Mouse (Mus musculus): ENCODE results near the gene Dixdc1.

Dixdc1 gene

DNA sequence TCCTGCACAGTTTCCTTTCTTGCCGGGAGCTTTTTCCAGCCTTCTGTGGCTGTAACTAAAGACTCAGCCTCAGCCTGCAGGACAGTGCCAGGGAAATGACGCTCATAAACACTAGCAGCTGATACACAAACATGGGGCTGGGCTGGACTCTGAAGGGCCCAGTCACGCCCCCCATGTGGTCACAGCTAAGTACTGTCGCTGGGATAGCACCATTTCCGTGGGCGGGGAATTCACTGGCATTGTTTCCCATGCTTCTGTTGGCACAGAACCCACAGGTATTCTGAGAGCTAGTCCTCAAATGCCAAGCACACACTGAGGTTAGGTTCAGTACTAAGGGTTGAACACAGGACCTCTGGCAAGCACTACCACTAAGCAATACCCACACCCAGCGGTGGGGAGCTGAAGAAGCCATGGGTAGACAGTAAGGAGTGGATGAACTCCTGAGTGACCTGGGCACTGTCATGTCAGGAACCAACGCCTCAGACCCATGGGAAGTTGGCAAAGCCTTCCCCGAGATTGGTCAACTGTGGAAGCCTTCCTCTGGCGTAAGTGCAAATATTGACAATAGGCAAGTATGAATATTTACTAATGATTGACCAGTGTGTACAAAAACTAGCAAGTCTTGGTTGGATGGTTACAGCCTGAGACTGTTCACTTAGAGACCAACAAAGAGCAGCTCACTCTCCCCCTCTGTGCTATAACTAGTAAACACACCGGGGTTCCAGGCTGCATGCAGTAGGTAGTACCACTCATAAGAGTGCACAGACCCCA is 38.2 kb downstream of the Dixdc1 start:
- no peak for DNase-seq (ENCODE audit: low spot score in 2 of 2)

DNA sequence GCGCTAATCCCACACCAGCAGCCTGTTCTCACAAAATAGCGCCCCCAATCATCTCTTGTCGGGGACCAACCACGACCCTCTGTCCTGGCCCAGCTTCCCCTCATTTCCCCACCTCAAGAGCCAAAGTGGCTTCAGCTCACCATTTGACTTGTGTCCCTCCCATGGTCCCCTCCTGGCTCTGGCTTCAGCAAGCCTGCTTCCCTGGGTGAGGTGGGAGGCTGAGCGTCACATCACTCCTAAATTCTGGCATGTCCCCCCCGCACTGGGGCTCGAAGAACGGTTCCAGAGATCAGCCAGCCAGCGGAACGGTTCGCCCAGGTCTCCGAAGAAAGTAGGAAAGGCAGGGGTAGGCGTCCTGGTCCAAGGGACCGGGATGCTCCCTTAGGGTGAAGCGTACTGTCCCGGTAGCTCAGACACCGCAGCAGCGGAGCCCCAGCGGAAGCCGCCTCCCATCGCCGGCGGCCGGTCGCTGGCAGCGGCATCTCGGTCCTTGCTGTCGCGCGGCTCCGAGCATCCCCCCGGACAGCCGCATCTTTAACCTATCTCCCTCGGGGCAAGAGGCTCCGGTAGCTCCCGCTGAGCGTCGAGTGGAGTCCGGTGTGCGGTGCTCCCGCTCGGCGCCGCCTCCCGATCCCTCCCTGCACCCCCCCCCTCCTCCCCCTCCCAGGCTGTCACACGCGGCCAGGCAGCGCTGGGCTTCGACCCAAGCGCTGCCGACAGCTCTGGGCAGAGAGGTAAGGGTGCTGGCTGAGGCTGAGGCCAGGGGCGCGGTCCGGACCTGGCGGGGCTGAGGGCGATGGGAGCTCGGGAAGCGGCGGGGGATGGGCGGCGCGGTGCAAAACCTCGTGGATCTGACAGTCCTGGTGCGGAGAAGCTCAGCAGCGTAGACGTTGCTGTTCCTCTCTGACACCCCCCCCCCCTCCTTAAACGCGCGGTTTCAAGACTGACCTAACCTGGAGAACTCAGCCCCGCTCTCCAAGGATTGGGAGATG is 40.6 kb downstream of the Dixdc1 start:
- peak in 1 of 2 experiments; percentile 31 for DNase-seq (ENCODE audit: low spot score in 2 of 2)

DNA sequence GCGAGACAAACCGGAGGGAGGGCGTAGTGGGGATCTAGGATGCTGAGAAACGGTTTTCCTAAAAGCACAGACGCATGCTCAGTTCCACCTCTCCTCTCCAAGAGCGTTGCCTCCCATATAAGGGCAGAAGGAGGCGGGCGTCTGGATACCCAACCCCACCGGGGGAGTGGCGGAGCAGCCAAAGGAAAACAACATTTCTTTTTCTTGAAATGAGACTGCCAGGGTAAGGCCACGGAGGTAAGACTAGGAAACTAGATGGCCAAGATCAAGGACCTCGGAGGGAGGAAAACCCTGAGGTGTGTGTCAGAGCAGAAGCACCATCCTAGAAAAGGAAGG is 41.6 kb downstream of the Dixdc1 start:
- DNase-seq (ENCODE audit: low spot score in 2 of 2) = peak; percentile 11 to 32

DNA sequence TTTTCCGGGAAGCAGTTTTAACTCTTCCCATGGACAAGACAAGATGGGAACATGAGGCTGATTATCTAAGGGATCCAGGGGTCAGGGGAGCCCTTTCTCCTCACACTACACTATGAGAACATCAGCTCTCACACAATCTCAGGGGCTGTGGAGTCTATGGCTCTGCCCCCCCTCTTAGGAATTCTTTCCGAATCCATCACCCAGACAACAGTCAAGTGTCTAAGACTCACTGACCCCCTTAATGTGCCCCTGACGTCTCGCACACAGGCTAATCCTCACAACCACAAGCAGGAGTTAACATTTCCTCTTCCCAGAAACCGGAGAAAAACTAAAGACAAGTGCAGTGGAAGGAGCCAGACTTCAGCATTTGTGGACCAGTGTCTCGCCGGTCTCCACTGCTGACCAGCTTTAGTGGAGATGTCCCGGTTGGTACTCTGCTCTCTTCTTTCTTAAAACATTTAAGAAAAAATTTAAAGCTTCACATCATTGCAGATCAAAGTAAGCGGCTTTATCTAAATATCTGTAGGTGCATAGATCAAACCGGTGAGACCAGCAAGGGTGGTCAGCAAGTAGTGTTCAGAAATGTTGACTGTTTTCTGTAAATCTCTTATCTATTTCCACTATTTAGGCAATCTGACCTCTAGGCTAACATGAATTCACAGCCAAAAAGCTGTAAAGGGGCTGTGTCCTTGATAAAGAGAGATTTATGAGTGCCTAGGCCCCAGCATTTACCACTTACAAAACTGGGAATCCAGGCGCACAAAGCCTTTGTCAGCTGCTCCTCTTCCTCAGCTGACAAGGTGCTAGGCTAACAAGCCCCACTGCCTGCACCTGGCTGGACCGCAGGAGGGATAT is 42.2 kb downstream of the Dixdc1 start:
- DNase-seq (ENCODE audit: low spot score in 2 of 2) = no peak

DNA sequence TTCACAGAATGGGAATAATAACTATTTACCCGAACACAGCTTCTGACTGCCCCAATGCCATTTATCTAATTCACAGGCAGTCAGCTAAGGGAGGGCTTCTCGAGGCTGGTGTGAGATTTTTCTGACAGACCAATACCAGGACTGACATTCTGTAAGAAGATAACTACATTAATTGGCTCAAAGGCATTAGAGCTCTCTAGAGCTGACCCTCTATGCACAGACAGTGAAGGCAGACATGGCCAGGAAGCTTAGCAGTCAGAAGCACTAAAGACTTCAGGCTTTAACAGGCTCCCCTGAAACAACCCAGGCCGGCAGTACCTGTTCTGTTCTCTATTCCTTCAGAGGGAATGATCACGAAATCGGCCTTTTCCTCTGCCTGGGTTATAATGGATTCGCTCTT is 44.2 kb downstream of the Dixdc1 start:
- no peak for DNase-seq (ENCODE audit: low spot score in 2 of 2)

DNA sequence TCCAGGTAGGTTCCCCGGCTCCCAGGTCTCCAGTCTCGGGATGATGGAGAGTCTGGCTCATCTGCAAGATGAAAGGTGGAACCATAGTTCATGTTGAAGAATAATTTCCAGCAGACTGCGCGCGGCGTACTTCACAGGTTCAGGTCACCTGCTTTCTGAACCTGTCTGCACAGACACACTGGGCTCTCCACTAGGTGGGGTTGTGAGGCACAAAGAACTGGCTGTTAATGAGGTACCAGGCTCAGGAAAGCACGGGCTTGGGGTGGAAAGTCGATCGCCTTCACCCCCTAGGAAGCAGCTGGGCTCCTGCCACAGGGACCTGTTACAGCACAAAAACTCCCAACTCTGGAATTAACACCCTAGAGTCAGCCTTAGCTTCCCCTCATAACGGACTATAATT is 45.7 kb downstream of the Dixdc1 start:
- peak; percentile 36 to 63 for DNase-seq (ENCODE audit: low spot score in 2 of 2)

DNA sequence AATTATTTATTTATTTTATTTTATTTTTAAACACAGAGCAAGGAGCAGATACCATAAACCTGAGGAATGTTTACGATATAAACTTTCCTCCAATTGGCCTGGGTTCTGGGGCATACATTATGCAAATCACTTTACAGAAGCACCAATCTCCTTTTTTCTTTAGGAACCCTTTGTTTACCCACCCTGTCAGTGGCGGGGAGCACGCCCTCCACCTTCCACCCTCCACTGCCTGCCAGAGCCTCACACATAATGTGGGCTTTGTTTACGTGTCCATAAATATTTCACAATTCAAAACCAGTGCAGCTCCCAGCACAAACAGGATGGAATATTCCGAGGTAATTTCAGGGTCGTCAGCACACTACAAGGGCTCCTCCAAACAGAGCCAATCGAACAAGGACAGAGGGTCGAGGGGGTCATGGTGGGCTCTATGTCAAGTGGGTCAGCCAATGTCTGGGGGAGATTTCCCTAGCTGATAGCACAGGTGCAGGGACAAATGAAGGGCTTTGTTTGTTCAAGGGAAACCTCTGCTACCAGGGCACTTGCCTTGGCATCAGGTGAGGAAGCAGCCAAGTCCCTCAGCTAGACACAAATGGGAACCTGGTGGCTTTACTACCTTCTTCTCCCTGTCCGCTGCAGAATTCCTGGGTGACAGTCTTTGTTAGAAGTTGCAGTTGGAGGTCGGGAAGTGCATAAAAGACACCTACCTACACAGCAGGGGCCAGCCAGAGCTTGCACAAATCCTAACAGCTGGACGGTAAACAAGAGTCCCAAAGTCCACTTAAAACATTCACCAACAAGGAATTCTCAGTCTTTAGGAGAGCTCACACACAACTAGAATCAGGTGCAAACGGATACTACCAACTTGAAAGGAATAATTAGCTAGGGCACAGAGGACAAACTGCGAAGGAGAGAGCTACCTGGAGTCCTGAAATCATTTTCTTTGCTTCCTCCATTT is 46.4 kb downstream of the Dixdc1 start:
- DNase-seq (ENCODE audit: low spot score in 2 of 2) = no peak

DNA sequence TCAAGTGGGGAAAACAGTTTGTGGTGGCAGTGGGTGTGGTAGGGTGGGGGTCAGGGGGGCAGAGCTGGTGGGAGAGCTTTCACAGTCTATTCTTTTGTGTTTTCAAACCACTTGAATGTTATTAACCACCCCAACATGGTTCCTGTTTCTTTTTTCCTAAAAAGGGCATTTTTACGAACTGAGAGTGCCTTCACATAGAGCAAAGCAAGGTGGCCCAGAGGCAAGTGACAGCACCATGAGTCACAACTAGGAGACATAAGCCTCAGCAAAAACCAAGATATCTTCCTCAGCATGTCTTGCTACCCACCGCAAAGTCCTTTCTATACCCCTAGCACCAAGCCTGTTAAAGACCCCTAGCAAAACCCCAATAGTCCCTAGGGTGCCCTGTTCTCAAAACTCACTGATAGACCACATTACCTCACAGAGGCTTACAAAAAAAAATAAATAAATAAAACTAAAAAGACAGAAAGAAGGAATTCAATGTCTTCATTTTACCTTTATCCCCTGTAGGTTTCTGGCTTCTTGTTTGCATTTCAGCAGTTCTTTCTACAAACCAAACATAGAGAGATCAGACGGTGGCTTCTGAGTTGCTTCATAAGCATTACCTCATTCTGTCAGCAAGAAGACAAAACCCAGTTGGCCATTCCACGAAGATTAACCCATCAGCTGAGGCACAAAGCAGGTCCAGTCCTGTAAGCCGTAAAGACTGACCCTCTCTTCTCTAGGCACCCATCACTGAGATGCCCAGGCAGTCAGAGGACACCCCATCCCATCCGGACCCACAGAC is 52.3 kb downstream of the Dixdc1 start:
- DNase-seq (ENCODE audit: low spot score in 2 of 2) = no peak

DNA sequence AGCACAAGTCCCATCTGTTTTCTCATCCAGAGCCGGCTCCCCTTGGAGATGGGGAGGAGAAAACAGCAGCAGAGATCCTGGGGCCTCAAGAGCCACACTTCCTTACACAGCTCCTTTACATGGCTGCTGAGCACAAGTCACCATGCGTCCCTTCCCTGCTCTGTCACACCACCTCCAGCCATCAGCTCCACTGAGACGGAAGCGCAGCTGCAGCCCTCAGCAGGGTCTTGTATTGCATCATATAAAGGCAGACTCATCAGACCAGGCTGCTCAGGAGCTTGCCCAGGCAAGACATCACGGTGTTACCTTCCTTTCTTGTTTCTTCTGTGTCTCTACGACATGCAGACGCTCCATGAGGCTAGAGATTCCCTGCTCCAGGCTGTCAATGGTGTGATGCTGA is 57.6 kb downstream of the Dixdc1 start:
- DNase-seq (ENCODE audit: low spot score in 2 of 2) = no peak

DNA sequence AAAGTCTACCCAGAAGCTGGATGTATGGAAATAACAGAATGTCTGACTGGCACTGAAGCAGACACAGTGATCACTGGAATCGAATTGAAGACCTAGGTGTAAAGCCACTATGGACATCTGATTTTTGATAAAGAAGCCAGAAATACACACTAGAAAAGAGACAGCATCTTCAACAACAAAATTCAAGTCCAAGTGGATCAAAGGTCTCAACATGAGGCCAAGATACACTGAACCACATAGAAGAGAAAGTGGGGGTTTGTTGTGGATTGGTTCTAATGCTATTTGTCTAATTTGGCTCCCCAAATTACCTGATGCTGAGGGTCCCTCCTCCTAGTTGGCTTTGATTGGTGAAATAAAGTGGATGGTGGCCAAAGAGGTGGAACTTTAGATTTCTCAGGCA is 59.9 kb downstream of the Dixdc1 start:
- no peak for DNase-seq (ENCODE audit: low spot score in 2 of 2)

DNA sequence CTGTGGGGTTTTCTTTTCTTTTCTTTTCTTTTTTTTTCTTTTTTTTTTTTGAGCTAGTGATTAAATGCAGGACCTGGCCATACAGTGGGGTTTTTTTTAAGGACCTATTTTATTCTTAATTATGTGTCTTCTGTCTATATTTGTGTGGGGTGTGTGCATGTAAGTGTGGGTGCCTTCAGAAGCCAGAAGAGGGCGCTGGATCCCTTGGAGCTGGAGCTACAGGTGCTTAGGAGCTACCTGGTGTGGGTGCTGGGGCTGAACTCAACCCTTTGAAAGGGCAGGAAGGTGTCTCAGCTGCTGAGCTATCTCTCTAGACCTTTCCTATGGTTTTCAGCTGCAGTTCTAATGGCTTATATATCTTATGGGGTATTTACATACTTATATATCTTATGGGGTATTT is 64.5 kb downstream of the Dixdc1 start:
- no peak for DNase-seq (ENCODE audit: low spot score in 2 of 2)

DNA sequence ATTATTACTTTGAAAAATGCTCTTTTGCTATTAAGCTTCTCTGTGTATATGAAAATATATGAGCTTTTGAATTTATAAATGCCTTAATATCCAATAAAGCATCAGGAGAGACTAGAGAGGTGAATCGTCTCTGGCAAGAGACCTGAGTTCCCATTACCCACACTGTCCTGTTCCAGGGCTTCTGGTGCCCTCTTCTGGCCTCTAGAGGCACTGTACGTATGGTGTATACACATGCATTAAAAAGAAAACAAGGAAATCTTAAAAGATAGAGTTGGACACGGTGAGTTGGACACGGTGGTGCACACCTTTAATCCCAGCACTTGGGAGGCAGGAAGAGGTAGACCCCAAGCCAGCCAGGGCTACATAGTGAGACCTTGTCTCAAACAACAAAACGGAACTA is 68.6 kb downstream of the Dixdc1 start:
- DNase-seq (ENCODE audit: low spot score in 2 of 2) = peak; percentile 33 to 69

DNA sequence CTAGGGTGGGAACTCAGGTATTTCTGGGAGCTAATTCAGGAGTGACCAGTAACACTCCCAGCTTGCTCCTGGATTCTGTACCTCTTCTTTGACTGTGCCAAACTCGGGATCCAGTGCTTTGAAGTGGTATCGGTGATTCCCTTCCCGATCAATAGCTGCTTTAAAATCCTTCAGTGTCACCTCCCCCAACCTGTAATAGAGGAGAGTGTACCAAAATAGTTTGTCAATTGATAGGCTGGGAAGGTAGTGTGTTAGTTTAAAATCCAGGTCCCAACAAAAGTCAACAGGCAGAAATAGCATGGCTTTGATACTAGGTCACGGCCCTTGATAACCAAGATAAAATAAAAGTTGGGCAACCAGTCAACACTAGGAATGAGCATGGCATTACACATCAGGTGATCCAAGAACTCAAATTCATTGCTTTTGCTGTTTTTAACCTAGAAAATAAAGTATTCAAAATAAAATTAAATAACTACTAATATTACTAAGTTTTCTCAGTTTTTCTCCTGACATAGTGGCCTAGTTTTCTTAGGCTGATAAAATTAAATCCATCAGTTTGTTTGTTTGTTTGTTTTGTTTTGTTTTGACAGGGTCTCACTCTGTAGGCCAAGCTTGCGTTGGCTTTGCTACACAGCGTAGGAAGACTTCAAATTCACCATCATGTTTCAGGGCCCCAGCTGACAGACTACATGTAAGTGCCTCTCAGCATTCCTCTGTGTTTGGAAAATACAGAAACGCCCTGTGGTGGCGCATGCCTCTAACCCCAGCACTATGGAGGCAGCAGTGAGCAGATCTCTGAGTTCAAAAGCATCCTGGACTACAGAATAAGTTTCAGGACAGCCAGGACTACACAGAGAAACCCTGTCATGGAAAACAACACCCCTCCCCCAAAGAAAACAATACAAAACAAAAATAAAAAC is 71.5 kb downstream of the Dixdc1 start:
- DNase-seq (ENCODE audit: low spot score in 2 of 2) = no peak

DNA sequence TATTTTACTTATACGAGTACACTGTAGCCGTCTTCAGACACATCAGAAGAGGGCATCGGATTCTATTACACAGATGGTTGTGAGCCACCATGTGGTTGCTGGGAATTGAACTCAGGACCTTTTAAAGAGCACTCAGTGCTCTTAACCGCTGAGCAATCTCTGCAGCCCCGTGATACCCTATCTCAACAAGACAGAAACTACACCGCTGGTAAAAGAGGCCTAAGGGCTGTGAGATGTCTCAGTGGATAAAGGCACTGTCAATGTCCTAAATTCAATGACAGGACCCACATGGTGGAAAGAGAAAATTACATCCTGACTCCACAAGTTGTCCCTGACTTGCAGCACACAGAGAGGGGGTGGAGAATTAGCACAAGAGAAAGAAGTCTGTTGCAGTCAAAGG is 72.9 kb downstream of the Dixdc1 start:
- no peak for DNase-seq (ENCODE audit: low spot score in 2 of 2)

DNA sequence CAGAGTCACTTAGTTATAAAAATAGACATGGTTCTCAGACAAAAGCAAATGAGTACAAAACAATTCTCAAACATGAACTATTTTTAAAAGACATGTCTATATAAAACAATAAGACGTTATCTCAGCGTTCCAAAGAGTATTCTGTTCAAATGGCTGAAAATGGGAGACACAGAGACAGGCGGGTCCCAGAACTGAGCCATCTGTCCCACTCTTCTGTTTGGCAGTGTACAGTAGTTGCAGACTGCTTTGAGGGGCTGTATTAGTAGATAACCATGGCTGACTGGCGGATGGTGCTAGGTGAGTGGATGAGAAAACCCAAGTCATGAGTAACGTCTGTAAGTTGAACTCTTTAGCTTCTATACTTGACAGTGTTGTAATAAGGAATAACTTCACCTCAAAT is 74.5 kb downstream of the Dixdc1 start:
- DNase-seq (ENCODE audit: low spot score in 2 of 2) = no peak

DNA sequence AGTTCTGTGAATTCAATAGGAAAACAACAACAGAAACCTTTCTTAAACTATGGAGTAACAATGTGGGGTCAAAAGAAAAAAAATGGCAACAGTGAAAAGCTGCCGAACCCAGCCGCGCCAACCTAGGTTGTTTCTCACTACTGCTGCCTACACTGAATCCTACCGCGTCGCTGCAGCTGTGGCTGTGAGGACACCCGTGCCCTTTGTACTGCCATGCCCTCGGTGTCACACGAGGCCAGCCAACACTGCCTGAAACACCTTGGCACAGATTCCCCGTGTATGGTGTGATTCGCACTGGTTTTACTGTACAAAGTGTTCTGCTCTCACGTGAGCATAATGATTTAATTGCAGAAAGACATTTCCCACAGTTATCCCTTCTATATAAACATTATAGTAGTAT is 78.9 kb downstream of the Dixdc1 start:
- peak; percentile 16 to 38 for DNase-seq (ENCODE audit: low spot score in 2 of 2)

DNA sequence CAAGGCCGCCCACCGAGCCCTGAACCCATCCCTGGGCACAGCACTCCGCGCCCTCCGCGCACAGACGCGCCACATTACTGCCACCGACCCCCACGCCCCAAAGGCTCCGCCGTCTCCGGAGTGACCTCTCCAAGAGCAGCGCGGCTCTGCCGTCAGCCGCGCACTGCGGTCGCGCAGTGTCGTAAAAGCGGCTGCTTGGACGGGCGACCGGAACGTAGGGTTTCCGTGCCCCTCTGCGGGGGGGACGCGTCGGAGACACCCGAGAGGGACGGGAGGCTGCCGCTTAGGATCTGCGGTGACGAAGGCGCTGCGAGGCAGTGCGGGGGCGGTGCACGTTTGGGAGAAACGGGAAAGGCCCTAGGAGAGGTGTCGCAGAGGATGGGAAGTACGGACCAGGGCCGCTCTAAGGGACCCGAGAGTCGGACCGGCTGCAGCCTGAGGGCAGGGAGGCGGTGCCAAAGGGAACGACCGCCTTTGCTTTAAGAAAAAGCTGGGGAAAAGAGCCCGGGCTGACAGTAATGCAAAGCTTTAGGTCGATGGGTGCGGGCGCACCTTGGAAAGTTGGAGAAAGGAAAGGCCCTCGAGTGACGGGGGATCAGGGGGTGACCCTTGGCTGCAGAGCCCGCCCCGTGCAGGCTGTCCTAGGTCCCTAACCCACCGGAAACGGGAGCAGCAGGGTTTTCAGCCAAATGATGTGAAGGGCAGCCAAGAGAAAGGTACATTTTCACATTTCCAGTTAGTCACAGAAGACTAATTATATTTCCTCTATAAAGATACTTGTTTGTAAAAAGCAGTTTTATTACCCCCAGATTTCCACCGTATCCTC is 79.7 kb downstream of the Dixdc1 start, which contains the start of gene Dlat:
Gene Dlat (minus strand): TSS at position 389 of the 826 bp plus-strand sequence.
- DNase-seq (ENCODE audit: low spot score in 2 of 2) = peak; percentile 64 to 73

DNA sequence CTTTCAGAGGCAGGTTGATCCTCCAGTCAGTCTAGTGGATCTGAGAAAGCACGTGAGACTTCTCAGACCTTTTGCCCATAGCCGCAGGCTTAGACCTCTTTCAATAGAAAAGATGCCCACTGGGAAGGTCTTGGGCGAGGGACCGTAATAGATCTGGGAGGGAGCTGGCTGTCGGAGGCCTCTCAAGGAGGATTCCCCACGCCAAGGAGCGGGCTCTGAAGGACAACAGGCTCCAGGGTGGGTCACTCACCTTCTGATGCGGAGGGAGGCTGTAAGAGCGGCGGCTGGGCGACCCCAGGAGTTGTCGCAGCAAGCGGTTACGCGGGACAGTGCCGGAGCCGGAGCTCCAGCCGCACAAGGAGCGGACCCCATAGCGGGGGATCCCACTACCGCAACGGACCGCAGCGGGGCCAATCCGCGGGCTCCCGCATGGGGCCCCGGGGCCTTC is 80.4 kb downstream of the Dixdc1 start:
- DNase-seq (ENCODE audit: low spot score in 2 of 2) = no peak
